Mouse (Mus musculus) liver, embryonic 11.5 days (tissue): ENCODE data around the gene Vash1. TPM values are rescaled to one million over a fixed set of nuclear protein-coding genes. Genes with fewer than 3 reads are reported as not detected.

ENCODE experiments used
- ATAC-seq: fragments of 200-750 bp; cut with Nextera tagmentation; replicated peaks from 2 replicates; pipeline ENCODE4 v1.8.0; 2017; ENCODE audit warnings: moderate number of reproducible peaks, mild to moderate bottlenecking, moderate TSS enrichment, moderate library complexity; ENCODE audit not compliant: low FRiP score
- DNase-seq: peaks from one replicate; pipeline ENCODE4 v3.0.0-alpha.2; 2017; ENCODE audit warnings: low spot score
- H3K27ac ChIP-seq: fragments of 300-500 bp; sonication (generic); 2 replicates; pipeline ENCODE4 v1.5.1; 2014; ENCODE audit warnings: mild to moderate bottlenecking, low read depth, low read length, control low read depth
- H3K27me3 ChIP-seq: fragments of 300-500 bp; sonication (generic); replicated peaks from 2 replicates; pipeline ENCODE4 v1.6.1; 2014; ENCODE audit warnings: low read length, mixed read lengths; ENCODE audit not compliant: control insufficient read depth, insufficient read depth
- H3K36me3 ChIP-seq: fragments of 300-500 bp; sonication (generic); 2 replicates; pipeline ENCODE4 v1.6.1; 2014; ENCODE audit warnings: mild to moderate bottlenecking, low read length, moderate library complexity, mixed read lengths; ENCODE audit not compliant: control insufficient read depth, insufficient read depth
- H3K4me1 ChIP-seq: fragments of 300-500 bp; sonication (generic); replicated peaks from 2 replicates; pipeline ENCODE4 v1.6.1; 2014; ENCODE audit warnings: low read length, mixed read lengths; ENCODE audit not compliant: control insufficient read depth, insufficient read depth
- H3K4me2 ChIP-seq: fragments of 300-500 bp; sonication (generic); 2 replicates; pipeline ENCODE4 v1.6.1; 2014; ENCODE audit warnings: mild to moderate bottlenecking, control low read depth, moderate library complexity
- H3K4me3 ChIP-seq: fragments of 300-500 bp; sonication (generic); 2 replicates; pipeline ENCODE4 v1.5.1; 2014; ENCODE audit warnings: low read depth, low read length, control low read depth
- H3K9ac ChIP-seq: fragments of 300-500 bp; sonication (generic); 2 replicates; pipeline ENCODE4 v1.6.1; 2014; ENCODE audit warnings: low read depth, low read length, control low read depth
- H3K9me3 ChIP-seq: fragments of 300-500 bp; sonication (generic); 2 replicates; pipeline ENCODE4 v1.6.1; 2016; ENCODE audit warnings: low read length, inconsistent platforms, mixed read lengths; ENCODE audit not compliant: control insufficient read depth
- whole genome bisulfite sequencing: fragments of 180-500 bp; shearing (Covaris S2); extraction: QIAGEN DNeasy Blood & Tissue Kit; methylation state at CpG from one replicate; pipeline ENCODE4 v1.1.7; 2014; 5-methylcytosine and 5-hydroxymethylcytosine counted together
- polyA plus RNA-seq: library from polyadenylated mRNA; unstranded; fragments of >200 nt; fragmentation: Nextera tagmentation; extraction: Ambion mirVana; gene quantifications from 2 replicates; pipeline ENCODE4 v1.2.1, GENCODE M21; 2014

The Vash1 gene
- polyA plus RNA-seq, 1 experiment from 2014 or later, result 5.6 TPM

- no peaks in the 10 kb centered on the region for H3K4me1 ChIP-seq
- DNase-seq (no peak), ATAC-seq (no peak)
- no peak overlapping the region for H3K9ac ChIP-seq
- H3K9me3 ChIP-seq, result no peaks in the 10 kb centered on the region
- no peaks in the 10 kb centered on the region for H3K36me3 ChIP-seq
- 85% methylated on average over 18 of the region's 18 CpGs for WGBS
- H3K27me3 ChIP-seq, result no peaks in the 10 kb centered on the region
- H3K27ac ChIP-seq, result no peak overlapping the region
- no peak overlapping the region for H3K4me3 ChIP-seq
- no peak overlapping the region for H3K4me2 ChIP-seq
Measured at GRCm38 (mm10) chr12:86719961-86720639, 41.6 kb downstream of the Vash1 start.

DNA sequence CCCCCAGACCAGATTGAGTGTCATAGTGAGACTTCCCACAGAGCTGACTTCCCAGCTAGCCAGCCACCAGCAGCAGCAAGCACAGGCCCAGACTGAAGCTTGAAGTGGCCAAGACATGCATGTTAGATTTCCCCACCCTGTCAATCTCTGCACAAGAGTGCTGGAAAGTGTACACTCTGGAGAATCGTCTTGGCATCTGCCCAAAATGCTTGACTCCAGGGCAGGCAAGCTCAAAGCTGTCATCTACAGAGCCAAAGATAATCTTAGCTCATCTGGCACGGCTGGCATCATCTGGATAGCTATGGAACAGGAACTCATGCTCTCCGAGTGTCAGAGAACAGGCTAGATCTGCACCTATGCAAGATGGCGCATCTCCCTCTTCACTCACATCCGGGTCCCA, 43.0 kb downstream of the Vash1 start:
- Histone ChIP-seq H3K4me1 (no peaks in the 10 kb centered on the region; the same call in 1 of the 2 replicates), H3K4me3 (no peak overlapping the region), H3K9me3 (no peaks in the 10 kb centered on the region), H3K4me2 (no peak overlapping the region), H3K27me3 (no peaks in the 10 kb centered on the region), H3K27ac (no peak overlapping the region), H3K36me3 (no peaks in the 10 kb centered on the region), H3K9ac (no peak overlapping the region)
- 86% methylated on average over 5 of the region's 5 CpGs for WGBS
- no peak for DNase-seq
- ATAC-seq, result no peak

GRCm38 (mm10) chr12:86724300-86724699, 45.8 kb downstream of the Vash1 start:
- H3K9ac ChIP-seq, result no peak overlapping the region
- no peak for DNase-seq
- no peaks in the 10 kb centered on the region for H3K9me3 ChIP-seq
- H3K36me3 ChIP-seq, result no peaks in the 10 kb centered on the region
- no peak overlapping the region for H3K4me2 ChIP-seq
- no peak for ATAC-seq
- H3K27ac ChIP-seq, result no peak overlapping the region
- H3K27me3 ChIP-seq, result no peaks in the 10 kb centered on the region
- H3K4me3 ChIP-seq, result no peak overlapping the region
- no peaks in the 10 kb centered on the region; the same call in 1 of the 2 replicates for H3K4me1 ChIP-seq
- 70% methylated on average over 2 of the region's 2 CpGs for WGBS

DNA sequence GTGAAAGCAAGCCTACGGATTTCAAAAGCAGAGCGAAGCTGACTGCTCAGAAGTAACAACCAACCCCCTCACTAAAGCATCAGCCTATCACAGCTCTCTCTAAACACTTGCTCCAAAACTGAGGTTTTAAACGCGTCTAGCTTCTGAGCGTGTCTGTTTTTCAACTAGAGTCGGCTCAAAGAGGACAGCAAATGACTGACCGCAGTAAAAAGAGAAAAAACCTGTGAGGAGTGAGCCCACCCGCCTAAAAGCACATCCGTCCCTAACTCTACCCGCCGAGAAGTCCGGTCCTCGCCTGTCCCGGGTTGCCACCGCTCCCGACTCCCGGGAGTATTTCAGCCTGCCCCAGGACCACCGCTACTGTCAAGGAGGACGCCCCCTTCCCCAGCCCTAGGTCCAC, 47.2 kb downstream of the Vash1 start:
- Histone ChIP-seq H3K4me2 (peak overlapping the region; percentile 99), H3K27ac (no peak overlapping the region), H3K9ac (peak overlapping the region; percentile 72), H3K27me3 (no peaks in the 10 kb centered on the region), H3K36me3 (no peaks in the 10 kb centered on the region), H3K4me3 (peak overlapping the region; percentile 79), H3K4me1 (no peaks in the 10 kb centered on the region; the same call in 1 of the 2 replicates), H3K9me3 (no peaks in the 10 kb centered on the region)
- DNase-seq, result peak; percentile 75
- ATAC-seq, result peak; percentile 33
- under 1% methylated on average over 19 of the region's 19 CpGs for whole genome bisulfite sequencing

DNA sequence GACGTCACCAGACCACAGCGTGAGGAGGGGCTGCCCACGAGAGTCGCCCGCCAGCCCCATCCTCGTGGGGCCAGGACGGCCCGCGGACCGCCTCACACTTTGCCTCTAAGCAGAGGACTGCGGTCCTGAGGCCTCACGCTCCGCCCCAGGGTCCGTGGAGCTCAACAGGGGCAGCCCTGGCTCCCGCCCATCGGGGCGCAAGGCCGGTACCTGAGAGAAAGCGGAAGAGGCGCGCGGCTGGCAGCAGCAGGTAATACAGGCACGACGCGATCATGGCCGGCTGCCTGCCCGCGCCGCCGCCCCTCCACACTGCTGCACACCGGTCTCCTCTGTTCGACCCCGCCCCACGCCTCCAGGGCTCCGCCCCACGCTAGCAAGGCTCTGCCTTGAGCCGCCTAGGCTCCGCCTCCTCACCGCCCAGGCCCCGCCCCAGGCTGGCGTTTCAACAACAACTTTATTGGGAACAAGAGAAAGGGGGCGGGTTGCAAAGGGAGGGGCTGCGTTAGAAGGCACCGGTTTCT, 47.7 kb downstream of the Vash1 start, which contains the start of gene Angel1:
TSS of gene Angel1 (minus strand) at position 341 of the 521 bp plus-strand sequence.
- Histone ChIP-seq H3K4me2 (peak within 1 kb of the TSS; percentile 99), H3K9me3 (no peaks in the 10 kb centered on the region), H3K36me3 (no peaks in the 10 kb centered on the region), H3K27ac (no peak within 1 kb of the TSS), H3K27me3 (no peaks in the 10 kb centered on the region), H3K9ac (peak within 1 kb of the TSS; percentile 72), H3K4me1 (no peaks in the 10 kb centered on the region; the same call in 1 of the 2 replicates), H3K4me3 (peak within 1 kb of the TSS; percentile 79)
- WGBS, result under 1% methylated on average over 44 of the region's 44 CpGs
- ATAC-seq (peak; percentile 100), DNase-seq (peak; percentile 96)

DNA sequence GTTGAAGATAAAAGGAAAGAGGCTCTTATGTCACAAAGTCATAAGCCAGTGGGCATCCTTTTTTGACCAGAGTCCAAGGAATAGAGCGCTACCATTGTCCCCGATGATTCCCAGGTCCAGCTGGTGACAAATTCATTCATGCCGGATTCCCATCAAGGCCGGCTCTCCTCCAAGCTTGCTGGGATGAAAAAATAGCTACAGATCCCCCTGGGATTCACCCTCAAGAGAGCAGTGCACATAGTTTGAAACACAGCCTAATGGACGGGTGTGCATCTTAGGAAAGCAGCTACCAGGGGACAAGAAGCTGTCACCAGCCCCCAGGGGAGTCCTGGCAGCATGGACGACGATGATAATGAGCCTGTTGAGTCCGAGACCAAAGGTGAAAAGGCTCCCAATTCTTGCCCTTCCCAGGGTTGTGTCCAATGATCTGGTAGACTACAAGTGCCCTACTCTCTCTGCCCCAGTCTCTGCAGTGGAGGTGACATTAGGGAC, 55.9 kb downstream of the Vash1 start, which contains the start of gene Lrrc74a:
TSS of gene Lrrc74a (plus strand) at position 51 of the 492 bp plus-strand sequence.
- Histone ChIP-seq H3K4me2 (no peak within 1 kb of the TSS), H3K4me1 (no peaks in the 10 kb centered on the region), H3K27ac (no peak within 1 kb of the TSS), H3K4me3 (no peak within 1 kb of the TSS), H3K9me3 (no peaks in the 10 kb centered on the region), H3K27me3 (no peaks in the 10 kb centered on the region), H3K36me3 (no peaks in the 10 kb centered on the region), H3K9ac (no peak within 1 kb of the TSS)
- no peak for DNase-seq
- no peak for ATAC-seq
- 82% methylated on average over 8 of the region's 8 CpGs for WGBS

Other genes starting within 250 kb of the Vash1 start
- 4.0 and 4.5 TPM in 2 replicates for gene Angel1, start 47.8 kb downstream of the Vash1 start, polyA plus RNA-seq
- gene Lrrc74a, start 55.7 kb downstream of the Vash1 start, polyA plus RNA-seq, result not detected in 2 replicates
- gene Irf2bpl, start 206.1 kb downstream of the Vash1 start, polyA plus RNA-seq, result 9.7 and 9.8 TPM in 2 replicates